Mouse (Mus musculus) G1E (cell line): ENCODE data around the gene Katnb1.

ENCODE experiments used
- CTCF ChIP-seq: IDR thresholded peaks from 2 replicates; pipeline ENCODE4 v1.5.1; 2012; ENCODE audit warnings: low read depth, low read length, inconsistent platforms, mixed read lengths
- GATA1 ChIP-seq: IDR thresholded peaks from 2 replicates; pipeline ENCODE4 v1.6.1; 2012; ENCODE audit warnings: borderline replicate concordance, low read length, inconsistent platforms, mixed read lengths

GRCm38 (mm10) chr8:95130966-95131537 is 50.1 kb downstream of the Katnb1 start:
- TF ChIP-seq GATA1 (no peak), CTCF (no peak)
